Mouse (Mus musculus): Measurements from ENCODE around the gene 9330182L06Rik. TPM values are rescaled to one million over a fixed set of nuclear protein-coding genes. Genes with fewer than 3 reads are reported as not detected.

9330182L06Rik gene
- polyA plus RNA-seq (2015; fragmentation: Nextera tagmentation; extraction: Ambion mirVana), result 0.98 and 1.6 TPM in 2 replicates

DNA sequence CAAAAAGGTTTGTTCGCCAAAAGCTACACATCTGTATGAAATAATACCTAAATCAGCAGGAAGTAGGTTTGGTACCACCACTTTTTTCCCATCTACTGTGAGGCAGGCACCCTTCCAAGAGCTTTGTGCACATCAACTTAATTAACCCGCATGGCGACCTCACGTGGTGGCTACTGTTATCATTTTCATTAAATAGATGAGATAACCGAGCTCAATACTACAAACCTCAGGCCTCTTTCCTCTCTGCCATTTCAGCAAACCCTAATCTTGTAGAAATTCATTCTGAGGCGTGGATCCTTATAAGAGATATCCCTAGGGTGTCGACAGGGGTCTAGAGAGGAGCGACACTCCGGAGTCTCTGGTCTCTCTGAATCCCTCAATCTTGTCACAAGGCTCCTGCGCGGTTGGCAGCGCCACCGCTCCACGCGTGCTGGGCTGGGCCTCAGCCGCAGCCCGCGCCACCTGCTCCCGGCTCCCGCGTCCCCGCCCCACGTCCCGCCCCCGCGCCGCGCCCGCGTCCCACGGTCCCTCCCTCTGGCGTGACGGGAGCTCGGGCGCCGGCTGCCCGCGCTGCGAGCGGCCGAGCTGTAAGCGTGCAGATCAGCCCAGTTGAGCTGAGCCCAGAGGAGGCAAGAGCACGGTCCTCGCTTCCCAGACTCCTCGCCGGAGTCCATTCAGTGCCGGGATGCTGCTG, at the start of gene 9330182L06Rik:
Gene 9330182L06Rik, plus strand, starts transcription at position 533 of the 694 bp plus-strand sequence.
- Histone ChIP-seq H3K4me3 (peak within 1 kb of the TSS; percentile 77), H3K4me1 (replicated peaks) (peaks cover 4% of the 10 kb centered on the region; the same call in 1 of the 2 replicates), H3K9ac (peak within 1 kb of the TSS; percentile 55), H3K4me2 (peak within 1 kb of the TSS; percentile 99), H3K27me3 (peaks cover 10% of the 10 kb centered on the region; the same call in 1 of the 2 replicates), H3K27ac (no peak within 1 kb of the TSS), H3K36me3 (no peaks in the 10 kb centered on the region), H3K9me3 (replicated peaks) (no peaks in the 10 kb centered on the region)
- under 1% methylated on average over 47 of the region's 47 CpGs for WGBS
- peak; percentile 84 for ATAC-seq (replicated peaks; ENCODE audit: insufficient number of reproducible peaks, insufficient read depth, low FRiP score, low read depth)

DNA sequence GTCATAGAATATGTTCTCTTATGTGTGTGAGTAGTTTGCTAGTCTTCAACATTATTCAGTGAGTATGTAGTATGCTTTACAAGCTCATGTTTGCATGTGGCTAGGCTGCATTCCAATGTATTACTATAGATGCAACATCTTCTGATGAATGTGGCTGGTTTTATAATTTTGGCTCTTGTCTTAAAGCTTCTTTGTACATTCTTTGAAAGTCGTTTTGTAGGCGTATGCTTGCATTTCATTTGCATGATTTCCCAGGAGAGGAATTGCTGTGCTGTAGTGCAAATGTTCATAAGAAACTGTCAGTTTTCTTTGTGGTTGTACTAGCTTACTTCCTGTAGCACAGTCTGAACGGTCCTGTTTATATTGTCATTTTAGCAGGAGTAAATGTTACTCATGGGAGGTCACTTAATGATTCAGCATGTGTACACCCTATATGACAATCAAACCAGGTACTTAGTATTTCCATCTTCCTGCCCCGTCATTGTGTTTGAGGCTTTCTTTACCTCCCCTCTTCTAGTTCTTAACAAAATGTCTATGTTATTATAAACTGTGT, 38.4 kb upstream of the 9330182L06Rik start:
- Histone ChIP-seq H3K9ac (no peak overlapping the region), H3K4me2 (no peak overlapping the region), H3K36me3 (no peaks in the 10 kb centered on the region), H3K27ac (no peak overlapping the region), H3K4me1 (replicated peaks) (no peaks in the 10 kb centered on the region), H3K4me3 (no peak overlapping the region), H3K9me3 (replicated peaks) (no peaks in the 10 kb centered on the region), H3K27me3 (no peaks in the 10 kb centered on the region)
- ATAC-seq (replicated peaks; ENCODE audit: insufficient number of reproducible peaks, insufficient read depth, low FRiP score, low read depth), result no peak
- 67% methylated on average over 4 of the region's 4 CpGs for WGBS

DNA sequence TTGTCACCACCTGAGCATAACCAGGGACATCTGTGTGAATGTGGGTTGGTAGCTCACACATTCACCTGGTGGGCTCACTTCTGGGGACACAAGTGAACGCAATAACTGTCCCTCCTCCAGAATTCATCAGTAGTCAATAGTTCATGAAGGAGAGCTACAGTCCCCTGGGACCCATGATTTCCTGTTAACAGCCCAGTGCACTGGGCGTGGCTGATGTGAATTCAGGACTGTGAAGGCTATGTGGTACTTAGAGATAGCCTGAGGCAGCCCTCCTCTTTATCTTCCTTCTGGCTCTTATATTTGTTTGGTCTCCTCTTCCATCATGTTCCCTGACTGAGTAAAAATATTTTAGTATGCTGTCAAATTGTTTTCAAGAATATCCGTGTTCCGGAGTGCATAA, 1.6 kb upstream of the 9330182L06Rik start:
- Histone ChIP-seq H3K4me2 (no peak overlapping the region), H3K4me3 (no peak overlapping the region), H3K27me3 (peaks cover 10% of the 10 kb centered on the region; the same call in 1 of the 2 replicates), H3K36me3 (no peaks in the 10 kb centered on the region), H3K27ac (no peak overlapping the region), H3K4me1 (replicated peaks) (peaks cover 4% of the 10 kb centered on the region; the same call in 1 of the 2 replicates), H3K9ac (no peak overlapping the region), H3K9me3 (replicated peaks) (no peaks in the 10 kb centered on the region)
- WGBS, result 59% methylated on average over 4 of the region's 4 CpGs
- no peak for ATAC-seq (replicated peaks; ENCODE audit: insufficient number of reproducible peaks, insufficient read depth, low FRiP score, low read depth)

DNA sequence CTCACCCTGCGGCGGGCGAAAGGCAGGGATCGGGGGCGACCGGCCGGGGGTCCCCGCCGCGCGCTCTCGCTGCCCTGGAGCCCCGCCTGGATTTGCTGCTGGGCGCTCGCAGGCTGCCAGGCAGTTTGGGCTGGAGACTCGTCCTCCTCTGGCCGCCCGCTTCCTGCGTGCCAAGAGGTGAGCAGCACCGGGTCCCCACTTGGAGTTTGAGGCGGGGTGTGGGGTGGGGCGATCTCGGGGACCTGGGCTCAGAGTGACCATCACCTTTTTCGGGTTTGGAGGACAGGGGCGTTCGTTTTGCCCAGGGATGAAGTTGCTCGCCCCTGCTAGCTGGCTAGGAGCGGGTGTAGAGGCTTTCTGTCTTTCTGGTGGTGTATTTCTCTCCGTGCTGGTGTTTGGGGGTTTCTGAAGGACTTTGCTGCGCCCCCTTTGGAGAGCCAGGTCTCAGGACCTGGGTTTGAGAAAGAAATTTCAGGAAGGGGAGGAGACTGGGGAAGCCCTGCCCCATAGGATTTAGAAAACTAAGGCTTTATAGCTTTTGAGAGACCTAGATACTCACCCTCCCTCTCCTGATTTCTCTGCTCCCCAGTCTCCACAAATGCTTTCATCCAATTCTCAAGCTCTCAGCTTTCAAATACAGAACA, 484 bp downstream of the 9330182L06Rik start:
- peaks cover 4% of the 10 kb centered on the region; the same call in 1 of the 2 replicates for H3K4me1 ChIP-seq (replicated peaks)
- H3K9ac ChIP-seq, result peak overlapping the region; percentile 55
- H3K36me3 ChIP-seq, result no peaks in the 10 kb centered on the region
- peak; percentile 31; the same call in 1 of the 2 replicates for ATAC-seq (replicated peaks; ENCODE audit: insufficient number of reproducible peaks, insufficient read depth, low FRiP score, low read depth)
- 1% methylated on average over 29 of the region's 30 CpGs for WGBS
- no peak overlapping the region for H3K27ac ChIP-seq
- H3K4me2 ChIP-seq, result peak overlapping the region; percentile 99
- no peaks in the 10 kb centered on the region for H3K9me3 ChIP-seq (replicated peaks)
- peaks cover 10% of the 10 kb centered on the region; the same call in 1 of the 2 replicates for H3K27me3 ChIP-seq
- peak overlapping the region; percentile 77 for H3K4me3 ChIP-seq

DNA sequence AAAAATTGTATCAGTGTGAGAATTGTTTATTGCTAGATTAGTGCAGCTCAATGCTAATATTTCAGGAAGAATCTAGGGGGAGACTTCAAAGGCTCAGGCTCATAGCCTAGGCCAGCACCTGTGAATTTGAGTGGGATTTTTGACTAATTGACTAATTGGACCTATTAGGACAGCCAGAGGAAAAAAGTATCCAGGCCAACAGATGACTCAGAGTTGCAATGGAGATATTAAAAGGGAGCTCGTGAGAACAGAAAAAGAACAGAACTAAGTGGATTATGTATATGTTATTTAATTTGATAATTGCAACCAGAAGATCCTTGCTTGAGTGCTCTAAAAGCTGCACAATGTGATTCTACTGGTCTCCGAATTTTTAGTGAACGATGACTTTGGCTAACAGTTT, 3.7 kb downstream of the 9330182L06Rik start:
- Histone ChIP-seq H3K4me2 (no peak overlapping the region), H3K9ac (no peak overlapping the region), H3K27ac (no peak overlapping the region), H3K27me3 (peaks cover 7% of the 10 kb centered on the region; the same call in 1 of the 2 replicates), H3K9me3 (replicated peaks) (no peaks in the 10 kb centered on the region), H3K36me3 (no peaks in the 10 kb centered on the region), H3K4me3 (no peak overlapping the region), H3K4me1 (replicated peaks) (peaks cover 4% of the 10 kb centered on the region; the same call in 1 of the 2 replicates)
- no peak for ATAC-seq (replicated peaks; ENCODE audit: insufficient number of reproducible peaks, insufficient read depth, low FRiP score, low read depth)
- WGBS, result 79% methylated on average over 3 of the region's 3 CpGs

DNA sequence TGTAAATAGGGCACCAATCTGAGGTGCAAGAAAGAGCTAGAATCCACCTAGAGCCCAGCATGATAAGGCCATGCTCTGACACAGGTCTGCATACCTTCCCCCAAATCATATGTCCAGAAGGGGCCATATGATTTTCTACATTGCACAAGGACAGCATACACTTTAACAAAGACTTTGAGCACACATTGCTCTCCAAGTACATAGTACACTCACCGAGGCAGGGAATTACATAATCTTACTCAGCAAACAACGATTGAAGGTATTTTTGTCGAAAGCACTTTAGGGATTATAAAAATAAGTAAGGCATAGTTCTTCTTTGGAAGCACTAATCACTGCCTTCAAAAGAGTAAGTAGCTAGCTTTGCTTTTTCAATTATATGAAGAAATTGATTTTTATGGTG, 7.1 kb downstream of the 9330182L06Rik start:
- H3K36me3 ChIP-seq, result no peaks in the 10 kb centered on the region

DNA sequence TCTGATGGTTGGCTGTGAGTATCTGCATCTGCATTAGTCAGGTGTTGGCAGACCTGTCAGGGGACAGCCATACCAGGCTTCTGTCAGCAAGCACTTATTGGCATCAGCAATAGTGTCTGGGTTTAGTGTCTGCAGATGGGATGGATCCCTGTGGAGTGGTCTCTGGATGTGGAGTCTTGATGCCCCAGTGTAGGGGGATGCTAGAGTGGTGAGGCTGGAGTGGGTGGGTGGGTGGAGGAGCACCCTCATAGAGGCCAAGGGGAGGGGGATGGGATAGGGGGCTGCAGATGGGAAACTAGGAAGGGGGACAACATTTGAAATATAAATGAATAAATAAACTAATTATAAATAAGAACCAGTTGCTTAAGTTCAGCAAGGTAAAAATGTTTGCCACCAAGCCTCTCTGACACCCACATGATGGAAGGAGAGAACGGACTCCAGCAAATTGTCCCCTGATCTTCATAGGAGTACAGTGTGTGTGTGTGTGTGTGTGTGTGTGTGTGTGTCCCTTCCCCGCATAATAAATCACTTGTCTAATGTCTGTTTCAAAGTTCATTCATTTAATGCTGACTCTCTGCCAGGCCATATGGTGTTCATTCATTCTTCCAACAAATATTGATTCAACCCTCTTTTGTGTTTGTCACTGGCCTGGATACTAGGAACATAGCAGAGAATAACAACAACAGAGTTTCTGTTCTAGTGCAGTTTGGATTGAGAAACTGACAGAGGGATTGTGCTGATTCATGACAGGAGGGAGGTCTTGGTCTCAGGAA, 30.0 kb downstream of the 9330182L06Rik start:
- H3K4me2 ChIP-seq, result no peak overlapping the region
- H3K4me1 ChIP-seq (replicated peaks), result no peaks in the 10 kb centered on the region
- H3K27me3 ChIP-seq, result no peaks in the 10 kb centered on the region
- ATAC-seq (replicated peaks; ENCODE audit: insufficient number of reproducible peaks, insufficient read depth, low FRiP score, low read depth), result no peak
- H3K4me3 ChIP-seq, result no peak overlapping the region
- H3K9ac ChIP-seq, result no peak overlapping the region
- WGBS, result 78% methylated on average over 2 of the region's 2 CpGs
- no peaks in the 10 kb centered on the region for H3K9me3 ChIP-seq (replicated peaks)
- no peaks in the 10 kb centered on the region for H3K36me3 ChIP-seq
- no peak overlapping the region for H3K27ac ChIP-seq

More for the DNA sequence above, 7.1 kb downstream of the 9330182L06Rik start:
- no peak overlapping the region for H3K4me3 ChIP-seq
- H3K9ac ChIP-seq, result no peak overlapping the region
- H3K4me1 ChIP-seq (replicated peaks), result no peaks in the 10 kb centered on the region
- no peak for ATAC-seq (replicated peaks; ENCODE audit: insufficient number of reproducible peaks, insufficient read depth, low FRiP score, low read depth)
- no peak overlapping the region for H3K4me2 ChIP-seq
- 84% methylated on average over 3 of the region's 3 CpGs for WGBS
- H3K27ac ChIP-seq, result no peak overlapping the region
- peaks cover 3% of the 10 kb centered on the region; the same call in 1 of the 2 replicates for H3K27me3 ChIP-seq
- H3K9me3 ChIP-seq (replicated peaks), result no peaks in the 10 kb centered on the region

DNA sequence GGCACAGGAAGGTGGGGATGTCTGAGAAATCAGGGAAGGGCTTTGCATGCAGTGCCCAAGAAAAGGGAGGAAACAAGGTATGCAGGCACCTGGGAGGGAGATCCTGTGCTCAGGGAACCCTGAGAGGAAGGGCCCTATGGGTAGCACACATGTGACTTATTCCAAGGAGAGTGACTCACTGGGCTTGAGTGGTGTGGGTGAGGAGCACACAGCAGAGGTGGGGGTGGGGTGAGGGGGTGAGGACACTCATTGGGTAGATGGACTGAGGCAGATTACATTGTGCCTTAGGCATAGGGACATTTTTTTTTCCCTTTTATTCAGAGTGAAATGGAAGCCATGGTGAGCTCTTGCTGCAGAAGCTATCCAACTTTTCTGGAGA, 30.6 kb downstream of the 9330182L06Rik start:
- H3K27me3 ChIP-seq, result no peaks in the 10 kb centered on the region
- no peak overlapping the region for H3K4me2 ChIP-seq
- ATAC-seq (replicated peaks; ENCODE audit: insufficient number of reproducible peaks, insufficient read depth, low FRiP score, low read depth), result no peak
- no peaks in the 10 kb centered on the region for H3K4me1 ChIP-seq (replicated peaks)
- no peak overlapping the region for H3K9ac ChIP-seq
- no peak overlapping the region for H3K27ac ChIP-seq
- no peaks in the 10 kb centered on the region for H3K36me3 ChIP-seq
- no peak overlapping the region for H3K4me3 ChIP-seq
- H3K9me3 ChIP-seq (replicated peaks), result no peaks in the 10 kb centered on the region

DNA sequence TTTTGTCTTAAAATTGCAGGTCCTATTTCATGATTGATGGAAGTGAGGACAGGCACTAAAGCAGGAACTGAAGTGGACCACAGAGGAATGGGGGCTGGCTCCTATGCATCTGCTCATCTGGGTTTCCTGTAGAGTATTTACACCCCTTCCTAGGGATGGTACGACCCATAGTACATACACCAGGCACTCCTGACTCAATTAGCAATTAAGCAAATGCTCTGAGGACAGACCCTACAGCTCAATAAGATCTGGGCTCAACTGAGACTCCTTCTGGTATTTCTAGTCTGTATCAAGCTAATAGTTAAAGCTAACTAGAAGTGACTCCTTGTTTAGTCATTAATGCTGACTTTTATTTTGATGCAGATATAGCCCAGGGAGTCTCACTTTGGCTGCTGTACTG, 60.9 kb downstream of the 9330182L06Rik start:
- Histone ChIP-seq H3K4me3 (no peak overlapping the region), H3K27ac (no peak overlapping the region), H3K9ac (no peak overlapping the region), H3K4me2 (no peak overlapping the region), H3K27me3 (no peaks in the 10 kb centered on the region), H3K4me1 (replicated peaks) (no peaks in the 10 kb centered on the region), H3K36me3 (no peaks in the 10 kb centered on the region), H3K9me3 (replicated peaks) (no peaks in the 10 kb centered on the region)
- WGBS, result 46% methylated on average over 1 of the region's 1 CpGs
- ATAC-seq (replicated peaks; ENCODE audit: insufficient number of reproducible peaks, insufficient read depth, low FRiP score, low read depth), result no peak

DNA sequence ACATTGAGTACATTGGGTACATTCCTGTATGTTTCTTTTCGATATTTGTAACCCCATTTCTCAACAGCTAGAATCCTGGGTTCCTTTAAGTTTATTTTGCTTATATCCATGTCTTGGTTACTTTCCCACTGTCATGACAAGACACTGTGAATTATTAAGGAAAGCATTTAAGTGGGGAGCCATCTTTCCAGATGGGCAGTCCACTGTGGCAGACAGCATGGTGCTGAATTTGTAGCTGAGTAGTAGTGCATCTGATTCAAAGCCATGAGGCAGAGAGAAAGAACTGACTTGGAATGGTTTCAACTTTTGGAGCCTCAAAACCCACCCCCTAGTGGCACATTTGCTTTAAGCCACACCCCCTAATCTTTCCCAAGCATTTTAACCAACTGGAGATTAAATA, 61.6 kb downstream of the 9330182L06Rik start:
- Histone ChIP-seq H3K9ac (no peak overlapping the region), H3K4me2 (no peak overlapping the region), H3K4me1 (replicated peaks) (no peaks in the 10 kb centered on the region), H3K4me3 (no peak overlapping the region), H3K27me3 (no peaks in the 10 kb centered on the region), H3K27ac (no peak overlapping the region), H3K9me3 (replicated peaks) (no peaks in the 10 kb centered on the region), H3K36me3 (no peaks in the 10 kb centered on the region)
- WGBS, result 83% methylated on average over 1 of the region's 1 CpGs
- ATAC-seq (replicated peaks; ENCODE audit: insufficient number of reproducible peaks, insufficient read depth, low FRiP score, low read depth), result no peak

Data from heart, embryonic 15.5 days (tissue).